Mouse (Mus musculus) hindbrain, postnatal 0 days (tissue): Measurements from ENCODE around the gene Acot11. TPM values are rescaled to one million over a fixed set of nuclear protein-coding genes. Genes with fewer than 3 reads are reported as not detected.

Source experiments
- ATAC-seq: fragments of 200-750 bp; cut with Nextera tagmentation; 2 replicates; pipeline ENCODE4 v1.8.0; 2017; ENCODE audit warnings: mild to moderate bottlenecking, moderate TSS enrichment, moderate library complexity
- DNase-seq: peaks from one replicate; pipeline ENCODE4 v3.0.0-alpha.2; 2015; ENCODE audit warnings: low spot score
- H3K27ac ChIP-seq: fragments of 300-500 bp; sonication (generic); 2 replicates; pipeline ENCODE4 v1.5.1; 2014; ENCODE audit warnings: mild to moderate bottlenecking
- H3K27me3 ChIP-seq: fragments of 300-500 bp; sonication (generic); 2 replicates; pipeline ENCODE4 v1.6.1; 2014; ENCODE audit warnings: low read length, mixed read lengths; ENCODE audit not compliant: insufficient read depth
- H3K36me3 ChIP-seq: fragments of 300-500 bp; sonication (generic); 2 replicates; pipeline ENCODE4 v1.6.1; 2014; ENCODE audit warnings: low read length, mixed read lengths; ENCODE audit not compliant: insufficient read depth
- H3K4me1 ChIP-seq: fragments of 300-500 bp; sonication (generic); 2 replicates; pipeline ENCODE4 v1.6.1; 2014; ENCODE audit warnings: antibody characterized with exemption, low read length, mixed read lengths; ENCODE audit not compliant: insufficient read depth
- H3K4me2 ChIP-seq: fragments of 300-500 bp; sonication (generic); 2 replicates; pipeline ENCODE4 v1.6.1; 2014; ENCODE audit warnings: low read depth, mild to moderate bottlenecking, low read length, moderate library complexity, mixed read lengths
- H3K4me3 ChIP-seq: fragments of 300-500 bp; sonication (generic); 2 replicates; pipeline ENCODE4 v1.5.1; 2014; ENCODE audit warnings: low read length
- H3K9ac ChIP-seq: fragments of 300-500 bp; sonication (generic); replicated peaks from 2 replicates; pipeline ENCODE4 v1.6.1; 2014; ENCODE audit warnings: mild to moderate bottlenecking, low read length, moderate library complexity, mixed read lengths
- H3K9me3 ChIP-seq: fragments of 300-500 bp; sonication (generic); 2 replicates; pipeline ENCODE4 v1.6.1; 2016; ENCODE audit warnings: low read length, mixed read lengths
- CTCF ChIP-seq: IDR thresholded peaks from 2 replicates; pipeline ENCODE4 v1.5.1; 2016; ENCODE audit warnings: antibody characterized with exemption, control low read depth, low read depth
- WGBS: fragments of 180-500 bp; shearing (Covaris S2); extraction: QIAGEN DNeasy Blood & Tissue Kit; methylation state at CpG from one replicate; pipeline ENCODE4 v1.1.7; 2014; 5-methylcytosine and 5-hydroxymethylcytosine counted together
- polyA plus RNA-seq: library from polyadenylated mRNA; unstranded; fragments of >200 nt; fragmentation: Nextera tagmentation; extraction: Ambion mirVana; gene quantifications from 2 replicates; pipeline ENCODE4 v1.2.1, GENCODE M21; 2015
- total RNA-seq: library from RNA; depleted of rRNA; stranded (reverse); fragments of >200 nt; gene quantifications from 2 replicates; pipeline ENCODE4 v1.2.3, GENCODE M21; 2014; rRNA removed

Acot11 gene
- total RNA-seq = 11.1 and 12.2 TPM in 2 replicates
- 2.0 and 2.7 TPM in 2 replicates for polyA plus RNA-seq

GRCm38 (mm10) chr4:106804910-106805274 lies at the start of gene Acot11:
Gene Acot11, minus strand, starts transcription at chr4:106804998.
- ATAC-seq (0 out of 2 replicates have a peak, but pooled peaks have one; percentile 31), DNase-seq (peak; percentile 50)
- Histone ChIP-seq H3K4me3 (no peak within 1 kb of the TSS), H3K9me3 (no peaks in the 10 kb centered on the region), H3K27ac (no peak within 1 kb of the TSS), H3K4me1 (no peaks in the 10 kb centered on the region), H3K9ac (no peak within 1 kb of the TSS; the same call in 1 of the 2 replicates), H3K36me3 (no peaks in the 10 kb centered on the region), H3K27me3 (no peaks in the 10 kb centered on the region), H3K4me2 (peak within 1 kb of the TSS; percentile 34)
- TF ChIP-seq CTCF = no peak
- 6% methylated on average over 23 of the region's 23 CpGs for WGBS

GRCm38 (mm10) chr4:106848290-106849092 lies 43.7 kb upstream of the Acot11 start:
- H3K27me3 ChIP-seq = no peaks in the 10 kb centered on the region
- 31% methylated on average over 12 of the region's 12 CpGs for WGBS
- peak overlapping the region; percentile 24 for H3K4me2 ChIP-seq

GRCm38 (mm10) chr4:106847591-106848289 lies 42.9 kb upstream of the Acot11 start:
- no peaks in the 10 kb centered on the region for H3K9me3 ChIP-seq
- DNase-seq (peak; percentile 49), ATAC-seq (peak; percentile 68)
- no peak overlapping the region for H3K4me3 ChIP-seq
- no peaks in the 10 kb centered on the region for H3K36me3 ChIP-seq
- 25% methylated on average over 9 of the region's 9 CpGs for WGBS
- no peak for TF ChIP-seq CTCF
- H3K4me2 ChIP-seq = peak overlapping the region; percentile 24
- H3K27ac ChIP-seq = peak overlapping the region; percentile 56; the same call in 1 of the 2 replicates
- H3K27me3 ChIP-seq = no peaks in the 10 kb centered on the region
- 0 out of 2 replicates have a peak overlapping the region, but pooled peaks have one; percentile 7 for H3K9ac ChIP-seq
- H3K4me1 ChIP-seq = peaks cover 11% of the 10 kb centered on the region

More at GRCm38 (mm10) chr4:106848290-106849092, 43.7 kb upstream of the Acot11 start:
- DNase-seq (peak; percentile 79), ATAC-seq (peak; percentile 77)
- no peaks in the 10 kb centered on the region for H3K9me3 ChIP-seq
- H3K4me3 ChIP-seq = no peak overlapping the region
- peaks cover 11% of the 10 kb centered on the region for H3K4me1 ChIP-seq
- peak overlapping the region; percentile 56; the same call in 1 of the 2 replicates for H3K27ac ChIP-seq
- no peaks in the 10 kb centered on the region for H3K36me3 ChIP-seq
- H3K9ac ChIP-seq = no peak overlapping the region
- TF ChIP-seq CTCF = no peak

GRCm38 (mm10) chr4:106842561-106842960 lies 37.8 kb upstream of the Acot11 start:
- Histone ChIP-seq H3K9me3 (no peaks in the 10 kb centered on the region), H3K27ac (no peak overlapping the region)

GRCm38 (mm10) chr4:106841856-106842255 lies 37.1 kb upstream of the Acot11 start:
- H3K4me3 ChIP-seq = no peak overlapping the region

More at GRCm38 (mm10) chr4:106842561-106842960, 37.8 kb upstream of the Acot11 start:
- Histone ChIP-seq H3K27me3 (no peaks in the 10 kb centered on the region), H3K36me3 (no peaks in the 10 kb centered on the region), H3K4me2 (no peak overlapping the region), H3K4me3 (no peak overlapping the region), H3K9ac (no peak overlapping the region), H3K4me1 (peaks cover 25% of the 10 kb centered on the region)
- 59% methylated on average over 8 of the region's 8 CpGs for WGBS
- TF ChIP-seq CTCF = no peak
- ATAC-seq (no peak), DNase-seq (no peak)

GRCm38 (mm10) chr4:106841303-106841702 lies 36.5 kb upstream of the Acot11 start:
- H3K27me3 ChIP-seq = no peaks in the 10 kb centered on the region
- no peaks in the 10 kb centered on the region for H3K9me3 ChIP-seq
- 9% methylated on average over 7 of the region's 7 CpGs for WGBS
- H3K27ac ChIP-seq = 0 out of 2 replicates have a peak overlapping the region, but pooled peaks have one; percentile 94
- no peak for TF ChIP-seq CTCF
- no peak for ATAC-seq
- H3K9ac ChIP-seq = no peak overlapping the region
- H3K4me1 ChIP-seq = peaks cover 30% of the 10 kb centered on the region
- peak overlapping the region; percentile 100; the same call in 1 of the 2 replicates for H3K4me2 ChIP-seq
- no peak for DNase-seq
- H3K4me3 ChIP-seq = no peak overlapping the region
- no peaks in the 10 kb centered on the region for H3K36me3 ChIP-seq

More at GRCm38 (mm10) chr4:106841856-106842255, 37.1 kb upstream of the Acot11 start:
- Histone ChIP-seq H3K4me1 (peaks cover 30% of the 10 kb centered on the region), H3K36me3 (no peaks in the 10 kb centered on the region), H3K27me3 (no peaks in the 10 kb centered on the region), H3K9ac (no peak overlapping the region), H3K4me2 (no peak overlapping the region), H3K27ac (no peak overlapping the region), H3K9me3 (no peaks in the 10 kb centered on the region)
- WGBS = 59% methylated on average over 7 of the region's 7 CpGs
- ATAC-seq (no peak), DNase-seq (no peak)
- TF ChIP-seq CTCF = no peak
